In genomic region chr4:141077681-141078509, GRCm38 (mm10) we compare ENCODE assay signal across 8 mouse cellular contexts. TPM values are rescaled to one million over a fixed set of nuclear protein-coding genes. Genes with fewer than 3 reads are reported as not detected.
DNase-seq lines count a peak whose midpoint lies in the region; ATAC-seq and TF ChIP-seq lines count a peak whose summit lies in the region.

TSS of gene Necap2 (minus strand) at chr4:141078357.

- peak; percentile 89 for ATAC-seq in heart, embryonic 12.5 days (ENCODE audit: insufficient number of reproducible peaks, low FRiP score)
- ATAC-seq in kidney, postnatal 0 days (replicated peaks; ENCODE audit: low FRiP score, low read depth) = peak; percentile 86
- peak; percentile 79 for ATAC-seq in liver, embryonic 11.5 days (replicated peaks; ENCODE audit: low FRiP score)
- ATAC-seq in stomach, embryonic 14.5 days (ENCODE audit: insufficient number of reproducible peaks, insufficient read depth, low FRiP score, low read depth) = peak; percentile 93

- H3K27me3 ChIP-seq in C2C12 (ENCODE audit: control insufficient read depth, insufficient read depth, insufficient read length) = no peaks in the 10 kb centered on the region
- no peaks in the 10 kb centered on the region for H3K27me3 ChIP-seq in erythroblast, embryonic 14.5 days (ENCODE audit: control insufficient read depth)
- H3K27me3 ChIP-seq in heart, embryonic 12.5 days (replicated peaks) = no peaks in the 10 kb centered on the region
- no peaks in the 10 kb centered on the region for H3K27me3 ChIP-seq in kidney, postnatal 0 days (ENCODE audit: insufficient read depth, low read length)
- no peaks in the 10 kb centered on the region for H3K27me3 ChIP-seq in liver, embryonic 11.5 days (replicated peaks; ENCODE audit: control insufficient read depth, insufficient read depth, low read length)
- H3K27me3 ChIP-seq in stomach, embryonic 14.5 days (ENCODE audit: control insufficient read depth, insufficient read depth, low read length) = no peaks in the 10 kb centered on the region

- H3ac ChIP-seq in C2C12 (ENCODE audit: control insufficient read depth, insufficient read length, low read depth) = peak within 1 kb of the TSS; percentile 73

- peaks cover 44% of the 10 kb centered on the region for H3K79me2 ChIP-seq in C2C12 (ENCODE audit: control insufficient read depth, insufficient read depth)

- DNase-seq in brain, embryonic 14.5 days (ENCODE audit: low read depth) = peak; percentile 98
- peak; percentile 97 for DNase-seq in kidney, postnatal 0 days (ENCODE audit: low spot score)
- DNase-seq in liver, embryonic 11.5 days (ENCODE audit: low spot score) = peak; percentile 95
- DNase-seq in naive thymus-derived CD4-positive, alpha-beta T cell, adult 2 months (ENCODE audit: low read depth) = peak; percentile 97

- H3K4me2 ChIP-seq in heart, embryonic 12.5 days = peak within 1 kb of the TSS; percentile 95
- peak within 1 kb of the TSS; percentile 96 for H3K4me2 ChIP-seq in kidney, postnatal 0 days (ENCODE audit: low read length)
- peak within 1 kb of the TSS; percentile 91 for H3K4me2 ChIP-seq in liver, embryonic 11.5 days
- H3K4me2 ChIP-seq in stomach, embryonic 14.5 days (replicated peaks; ENCODE audit: low read depth, low read length) = peak within 1 kb of the TSS; percentile 98

- WGBS in heart, embryonic 12.5 days = under 1% methylated on average over 67 of the region's 67 CpGs
- under 1% methylated on average over 67 of the region's 67 CpGs for WGBS in kidney, postnatal 0 days
- WGBS in liver, embryonic 11.5 days = 1% methylated on average over 67 of the region's 67 CpGs
- under 1% methylated on average over 67 of the region's 67 CpGs for WGBS in stomach, embryonic 14.5 days

- H3K4me3 ChIP-seq in C2C12 (ENCODE audit: insufficient read depth, poor library complexity, severe bottlenecking) = peak within 1 kb of the TSS; percentile 96
- peak within 1 kb of the TSS; percentile 100 for H3K4me3 ChIP-seq in erythroblast, embryonic 14.5 days (replicated peaks)
- peak within 1 kb of the TSS; percentile 88 for H3K4me3 ChIP-seq in heart, embryonic 12.5 days
- H3K4me3 ChIP-seq in kidney, postnatal 0 days (replicated peaks; ENCODE audit: low read depth, low read length) = peak within 1 kb of the TSS; percentile 98
- peak within 1 kb of the TSS; percentile 99 for H3K4me3 ChIP-seq in liver, embryonic 11.5 days (ENCODE audit: low read depth, low read length)
- H3K4me3 ChIP-seq in stomach, embryonic 14.5 days (ENCODE audit: low read depth, low read length) = peak within 1 kb of the TSS; percentile 98

- TF ChIP-seq POLR2A in brain, embryonic 14.5 days (IDR thresholded peaks at IDR 0.05; ENCODE audit: borderline replicate concordance, extremely low read depth, insufficient read depth, insufficient read length, poor library complexity, severe bottlenecking) = peak; percentile 92; the same call in 1 of the 2 replicates

- peaks cover 52% of the 10 kb centered on the region for H3K4me1 ChIP-seq in erythroblast, embryonic 14.5 days (ENCODE audit: control insufficient read depth)
- peaks cover 44% of the 10 kb centered on the region for H3K4me1 ChIP-seq in heart, embryonic 12.5 days (replicated peaks)
- H3K4me1 ChIP-seq in kidney, postnatal 0 days (replicated peaks; ENCODE audit: insufficient read depth, low read length) = peaks cover 9% of the 10 kb centered on the region; the same call in 1 of the 2 replicates
- peaks cover 26% of the 10 kb centered on the region for H3K4me1 ChIP-seq in liver, embryonic 11.5 days (replicated peaks; ENCODE audit: control insufficient read depth, insufficient read depth, low read length)
- H3K4me1 ChIP-seq in stomach, embryonic 14.5 days (ENCODE audit: control insufficient read depth, insufficient read depth, low read length) = peaks cover 10% of the 10 kb centered on the region; the same call in 1 of the 2 replicates

- H3K9ac ChIP-seq in heart, embryonic 12.5 days = peak within 1 kb of the TSS; percentile 90
- peak within 1 kb of the TSS; percentile 87 for H3K9ac ChIP-seq in kidney, postnatal 0 days (ENCODE audit: low read depth, low read length)
- H3K9ac ChIP-seq in liver, embryonic 11.5 days (ENCODE audit: low read depth, low read length) = peak within 1 kb of the TSS; percentile 90
- peak within 1 kb of the TSS; percentile 92 for H3K9ac ChIP-seq in stomach, embryonic 14.5 days (replicated peaks; ENCODE audit: low read depth, low read length)

- H3K36me3 ChIP-seq in C2C12 (ENCODE audit: control insufficient read depth, insufficient read depth) = peaks cover 9% of the 10 kb centered on the region
- H3K36me3 ChIP-seq in erythroblast, embryonic 14.5 days (ENCODE audit: control insufficient read depth) = peaks cover 32% of the 10 kb centered on the region
- peaks cover 18% of the 10 kb centered on the region for H3K36me3 ChIP-seq in heart, embryonic 12.5 days
- peaks cover 9% of the 10 kb centered on the region; the same call in 1 of the 2 replicates for H3K36me3 ChIP-seq in kidney, postnatal 0 days (ENCODE audit: insufficient read depth, low read length)
- peaks cover 11% of the 10 kb centered on the region; the same call in 1 of the 2 replicates for H3K36me3 ChIP-seq in liver, embryonic 11.5 days (ENCODE audit: control insufficient read depth, insufficient read depth, low read length)
- H3K36me3 ChIP-seq in stomach, embryonic 14.5 days (ENCODE audit: control insufficient read depth, insufficient read depth, low read length) = peaks cover 4% of the 10 kb centered on the region

- peaks cover 4% of the 10 kb centered on the region; the same call in 1 of the 2 replicates for H3K9me3 ChIP-seq in erythroblast, embryonic 14.5 days (ENCODE audit: control insufficient read depth, low read length)
- H3K9me3 ChIP-seq in heart, embryonic 12.5 days (replicated peaks) = no peaks in the 10 kb centered on the region
- H3K9me3 ChIP-seq in kidney, postnatal 0 days (replicated peaks; ENCODE audit: low read length) = no peaks in the 10 kb centered on the region
- H3K9me3 ChIP-seq in liver, embryonic 11.5 days (ENCODE audit: control insufficient read depth, low read length) = no peaks in the 10 kb centered on the region
- H3K9me3 ChIP-seq in stomach, embryonic 14.5 days (ENCODE audit: control insufficient read depth, low read depth, low read length) = no peaks in the 10 kb centered on the region

- peak within 1 kb of the TSS; percentile 46; the same call in 1 of the 2 replicates for H3K27ac ChIP-seq in heart, embryonic 12.5 days (ENCODE audit: poor library complexity, severe bottlenecking)
- H3K27ac ChIP-seq in kidney, postnatal 0 days = peak within 1 kb of the TSS; percentile 80
- peak within 1 kb of the TSS; percentile 97 for H3K27ac ChIP-seq in liver, embryonic 11.5 days (ENCODE audit: low read depth, low read length)
- peak within 1 kb of the TSS; percentile 33; the same call in 1 of the 2 replicates for H3K27ac ChIP-seq in stomach, embryonic 14.5 days (ENCODE audit: low read length)

- peaks cover 18% of the 10 kb centered on the region for H3K79me3 ChIP-seq in C2C12 (ENCODE audit: low read depth)

- no peak for TF ChIP-seq CTCF in C2C12 (IDR thresholded peaks at IDR 0.05; ENCODE audit: control insufficient read depth, insufficient read depth, insufficient read length)
- peak; percentile 86 for TF ChIP-seq CTCF in brain, embryonic 14.5 days (IDR thresholded peaks at IDR 0.05; ENCODE audit: borderline replicate concordance, extremely low read depth, insufficient read depth, insufficient read length)
- peak; percentile 85 for TF ChIP-seq CTCF in kidney, postnatal 0 days (IDR thresholded peaks at IDR 0.05; ENCODE audit: low read depth)

TF ChIP-seq in C2C12, 6 proteins besides CTCF, POLR2A, EP300 and RAD21:
- TF ChIP-seq MYOG (IDR thresholded peaks at IDR 0.05; ENCODE audit: control insufficient read depth, extremely low read depth, insufficient read length) (no peak), MYOD1 (IDR thresholded peaks at IDR 0.05; ENCODE audit: control insufficient read depth, insufficient read length, low read depth) (no peak), FOSL1 (IDR thresholded peaks at IDR 0.05; ENCODE audit: insufficient read depth, low read length, poor library complexity, severe bottlenecking) (no peak)

RNA-seq across cellular contexts. Expression of gene Necap2, which starts in this region (rescaled TPM):
- 70.2 TPM for polyA plus RNA-seq in C2C12 (2012; fragmentation: generic; extraction: Trizol)
- polyA plus RNA-seq in brain, embryonic 14.5 days (2012; rRNA removed) = 58.5 and 74.2 TPM in 2 replicates
- 22.6 and 25.4 TPM in 2 replicates for polyA plus RNA-seq in erythroblast, embryonic 14.5 days (2012)
- 43.2 and 44.3 TPM in 2 replicates for polyA plus RNA-seq in heart, embryonic 12.5 days (2016; fragmentation: Nextera tagmentation; extraction: Ambion mirVana)
- 87.6 and 93.1 TPM in 2 replicates for polyA plus RNA-seq in kidney, postnatal 0 days (2015; fragmentation: Nextera tagmentation; extraction: Ambion mirVana)
- 178 and 180 TPM in 2 replicates for polyA plus RNA-seq in liver, embryonic 11.5 days (2014; fragmentation: Nextera tagmentation; extraction: Ambion mirVana)
- polyA plus RNA-seq in stomach, embryonic 14.5 days (2014; fragmentation: Nextera tagmentation; extraction: Ambion mirVana) = 67.0 and 77.1 TPM in 2 replicates

Comparison
In these comparisons a context has a peak if more than half of its experiments do, and no peak if none do; other contexts are left out.
1. Peak in every context shown above with its lines: DNase-seq, ATAC-seq, H3K4me3 ChIP-seq and H3K27ac ChIP-seq.
2. H3K27ac ChIP-seq: peak in every context shown above with its lines; median percentile 97 in liver, embryonic 11.5 days; 80 in kidney, postnatal 0 days; 46 in heart, embryonic 12.5 days; 33 in stomach, embryonic 14.5 days.